Mouse (Mus musculus) liver, embryonic 12.5 days (tissue): Measurements from ENCODE around the gene Mpzl1. TPM values are rescaled to one million over a fixed set of nuclear protein-coding genes. Genes with fewer than 3 reads are reported as not detected.

Experiments used
- ATAC-seq: fragments of 200-750 bp; cut with Nextera tagmentation; 2 replicates; pipeline ENCODE4 v1.8.0; 2017; ENCODE audit warnings: moderate number of reproducible peaks, mild to moderate bottlenecking, moderate library complexity
- H3K27ac ChIP-seq: fragments of 300-500 bp; sonication (generic); 2 replicates; pipeline ENCODE4 v1.5.1; 2016; ENCODE audit warnings: mild to moderate bottlenecking
- H3K27me3 ChIP-seq: fragments of 300-500 bp; sonication (generic); replicated peaks from 2 replicates; pipeline ENCODE4 v1.6.1; 2016; ENCODE audit warnings: mild to moderate bottlenecking, moderate library complexity
- H3K36me3 ChIP-seq: fragments of 300-500 bp; sonication (generic); 2 replicates; pipeline ENCODE4 v1.6.1; 2016; ENCODE audit warnings: mild to moderate bottlenecking, moderate library complexity
- H3K4me1 ChIP-seq: fragments of 300-500 bp; sonication (generic); 2 replicates; pipeline ENCODE4 v1.6.1; 2016
- H3K4me2 ChIP-seq: fragments of 300-500 bp; sonication (generic); 2 replicates; pipeline ENCODE4 v1.6.1; 2016; ENCODE audit warnings: mild to moderate bottlenecking, moderate library complexity
- H3K4me3 ChIP-seq: fragments of 300-500 bp; sonication (generic); 2 replicates; pipeline ENCODE4 v1.5.1; 2016; ENCODE audit warnings: mild to moderate bottlenecking, moderate library complexity
- H3K9ac ChIP-seq: fragments of 300-500 bp; sonication (generic); 2 replicates; pipeline ENCODE4 v1.6.1; 2016; ENCODE audit warnings: mild to moderate bottlenecking, moderate library complexity
- H3K9me3 ChIP-seq: fragments of 300-500 bp; sonication (generic); replicated peaks from 2 replicates; pipeline ENCODE4 v1.6.1; 2016; ENCODE audit warnings: mild to moderate bottlenecking, moderate library complexity
- WGBS: fragments of 180-500 bp; shearing (Covaris S2); methylation state at CpG from one replicate; pipeline ENCODE4 v1.1.7; 2016; ENCODE audit not compliant: insufficient replicate concordance; 5-methylcytosine and 5-hydroxymethylcytosine counted together
- polyA plus RNA-seq: library from polyadenylated mRNA; unstranded; fragments of >200 nt; fragmentation: Nextera tagmentation; extraction: Ambion mirVana; gene quantifications from 2 replicates; pipeline ENCODE4 v1.2.1, GENCODE M21; 2016

The Mpzl1 gene
- polyA plus RNA-seq, 1 experiment from 2014 or later: 50.3 TPM

DNA sequence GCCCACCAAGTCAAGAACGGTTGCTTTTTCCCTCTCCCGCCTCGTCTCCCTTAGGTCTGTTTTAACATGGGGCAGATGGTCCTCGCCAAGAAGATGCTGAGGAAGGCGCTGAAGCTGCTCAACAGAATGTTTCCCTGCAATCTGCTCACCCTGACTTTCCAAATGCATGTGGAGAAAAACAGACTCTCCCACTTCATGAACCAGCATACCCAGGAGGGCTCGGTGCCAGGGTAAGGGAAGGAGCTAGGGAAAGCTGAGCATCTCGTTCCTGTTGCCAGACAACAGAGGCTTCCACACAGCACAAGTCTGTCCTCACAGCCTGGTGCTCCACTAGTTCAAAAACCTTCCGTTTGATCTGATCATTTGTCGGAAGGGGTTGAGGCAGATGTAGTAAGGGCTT is 75.3 kb downstream of the Mpzl1 start:
- Histone ChIP-seq H3K4me1 (no peaks in the 10 kb centered on the region), H3K9ac (no peak overlapping the region), H3K27ac (no peak overlapping the region), H3K36me3 (no peaks in the 10 kb centered on the region), H3K27me3 (no peaks in the 10 kb centered on the region), H3K4me2 (no peak overlapping the region), H3K4me3 (no peak overlapping the region), H3K9me3 (no peaks in the 10 kb centered on the region)
- WGBS: 73% methylated on average over 9 of the region's 9 CpGs
- no peak for ATAC-seq

- no peak for ATAC-seq
- Histone ChIP-seq H3K36me3 (no peaks in the 10 kb centered on the region), H3K9me3 (0 out of 2 replicates have a peak, but pooled peaks cover 4% of the 10 kb centered on the region), H3K9ac (no peak overlapping the region), H3K4me3 (no peak overlapping the region), H3K27ac (no peak overlapping the region), H3K27me3 (no peaks in the 10 kb centered on the region), H3K4me2 (no peak overlapping the region), H3K4me1 (no peaks in the 10 kb centered on the region)
- 43% methylated on average over 2 of the region's 2 CpGs for whole genome bisulfite sequencing
Observed at GRCm38 (mm10) chr1:165556711-165557110, 77.6 kb downstream of the Mpzl1 start.

Other genes starting within 250 kb of the Mpzl1 start
- gene Dcaf6, start 174.1 kb downstream of the Mpzl1 start, polyA plus RNA-seq: 15.5 and 15.9 TPM in 2 replicates
- 184 and 196 TPM in 2 replicates for gene Mpc2, start 173.9 kb downstream of the Mpzl1 start, polyA plus RNA-seq
- gene Adcy10, start 149.4 kb downstream of the Mpzl1 start, polyA plus RNA-seq: not detected in 2 replicates
- 10.7 and 10.8 TPM in 2 replicates for gene Rcsd1, start 75.2 kb upstream of the Mpzl1 start, polyA plus RNA-seq
- gene Creg1, start 129.2 kb upstream of the Mpzl1 start, polyA plus RNA-seq: 299 and 300 TPM in 2 replicates
- gene Cd247, start 154.1 kb upstream of the Mpzl1 start, polyA plus RNA-seq: 0.23 and 0.32 TPM in 2 replicates